Mouse (Mus musculus): ENCODE data around the gene Cnih4. TPM values are rescaled to one million over a fixed set of nuclear protein-coding genes. Genes with fewer than 3 reads are reported as not detected.

The Cnih4 gene
- polyA plus RNA-seq, 1 experiment: 119 TPM

GRCm38 (mm10) chr1:181211920-181212633 lies 67.6 kb downstream of the Cnih4 start, which contains the start of gene Wdr26:
TSS of gene Wdr26 (minus strand) at chr1:181212001.
- Histone ChIP-seq H3K27me3 (ENCODE audit: control insufficient read depth, insufficient read depth, low read length, poor library complexity, severe bottlenecking) (no peaks in the 10 kb centered on the region), H3K9ac (ENCODE audit: low read depth, poor library complexity, severe bottlenecking) (peak within 1 kb of the TSS; percentile 99), H3K9me3 (replicated peaks; ENCODE audit: control insufficient read depth, insufficient read depth, low read length, poor library complexity, severe bottlenecking) (no peaks in the 10 kb centered on the region), H3K4me1 (ENCODE audit: control insufficient read depth, insufficient read depth, low read length) (no peaks in the 10 kb centered on the region), H3K4me3 (ENCODE audit: low read depth, low read length) (peak within 1 kb of the TSS; percentile 91), H3K36me3 (ENCODE audit: control insufficient read depth, insufficient read depth, low read length, poor library complexity, severe bottlenecking) (peaks cover 6% of the 10 kb centered on the region), H3K27ac (ENCODE audit: insufficient read depth, low read length) (no peak within 1 kb of the TSS)
- TF ChIP-seq POLR2A (IDR thresholded peaks at IDR 0.05; ENCODE audit: insufficient read depth, low read length): peak; percentile 17
- TF ChIP-seq EP300 (IDR thresholded peaks at IDR 0.05; ENCODE audit: insufficient read depth, low read depth, low read length): no peak
- no peak for TF ChIP-seq CTCF (IDR thresholded peaks at IDR 0.05; ENCODE audit: low read depth, low read length)

- Histone ChIP-seq H3K9ac (ENCODE audit: low read depth, poor library complexity, severe bottlenecking) (no peak overlapping the region), H3K27me3 (ENCODE audit: control insufficient read depth, insufficient read depth, low read length, poor library complexity, severe bottlenecking) (no peaks in the 10 kb centered on the region), H3K36me3 (ENCODE audit: control insufficient read depth, insufficient read depth, low read length, poor library complexity, severe bottlenecking) (no peaks in the 10 kb centered on the region), H3K4me1 (ENCODE audit: control insufficient read depth, insufficient read depth, low read length) (no peaks in the 10 kb centered on the region), H3K4me3 (ENCODE audit: low read depth, low read length) (no peak overlapping the region), H3K27ac (ENCODE audit: insufficient read depth, low read length) (no peak overlapping the region), H3K9me3 (replicated peaks; ENCODE audit: control insufficient read depth, insufficient read depth, low read length, poor library complexity, severe bottlenecking) (no peaks in the 10 kb centered on the region)
- TF ChIP-seq CTCF (IDR thresholded peaks at IDR 0.05; ENCODE audit: low read depth, low read length): no peak
- TF ChIP-seq POLR2A (IDR thresholded peaks at IDR 0.05; ENCODE audit: insufficient read depth, low read length): no peak
- TF ChIP-seq EP300 (IDR thresholded peaks at IDR 0.05; ENCODE audit: insufficient read depth, low read depth, low read length): no peak
Measured at GRCm38 (mm10) chr1:181214296-181215035, 70.0 kb downstream of the Cnih4 start.

- H3K27me3 ChIP-seq (ENCODE audit: control insufficient read depth, insufficient read depth, low read length, poor library complexity, severe bottlenecking): no peaks in the 10 kb centered on the region
- H3K27ac ChIP-seq (ENCODE audit: insufficient read depth, low read length): no peak overlapping the region
- no peak overlapping the region for H3K9ac ChIP-seq (ENCODE audit: low read depth, poor library complexity, severe bottlenecking)
- H3K4me3 ChIP-seq (ENCODE audit: low read depth, low read length): no peak overlapping the region
- H3K9me3 ChIP-seq (replicated peaks; ENCODE audit: control insufficient read depth, insufficient read depth, low read length, poor library complexity, severe bottlenecking): no peaks in the 10 kb centered on the region
- H3K4me1 ChIP-seq (ENCODE audit: control insufficient read depth, insufficient read depth, low read length): no peaks in the 10 kb centered on the region
- H3K36me3 ChIP-seq (ENCODE audit: control insufficient read depth, insufficient read depth, low read length, poor library complexity, severe bottlenecking): no peaks in the 10 kb centered on the region
- TF ChIP-seq CTCF (IDR thresholded peaks at IDR 0.05; ENCODE audit: low read depth, low read length): no peak
- TF ChIP-seq EP300 (IDR thresholded peaks at IDR 0.05; ENCODE audit: insufficient read depth, low read depth, low read length): no peak
- no peak for TF ChIP-seq POLR2A (IDR thresholded peaks at IDR 0.05; ENCODE audit: insufficient read depth, low read length)
Measured at GRCm38 (mm10) chr1:181216315-181216714, 71.8 kb downstream of the Cnih4 start.

Other genes with a start within 250 kb of the Cnih4 start
- 97.4 and 109 TPM in 2 replicates for gene Pycr2, start 240.4 kb upstream of the Cnih4 start, polyA plus RNA-seq (2011; ENCODE audit: insufficient read depth, insufficient read length, low read depth, missing spikeins)
- gene Lefty1, start 209.7 kb upstream of the Cnih4 start, polyA plus RNA-seq (2011; ENCODE audit: insufficient read depth, insufficient read length, low read depth, missing spikeins): 53.2 and 60.3 TPM in 2 replicates
- gene Tmem63a, start 202.3 kb upstream of the Cnih4 start, polyA plus RNA-seq (2011; ENCODE audit: insufficient read depth, insufficient read length, low read depth, missing spikeins): 26.9 and 27.7 TPM in 2 replicates
- 15.1 and 16.9 TPM in 2 replicates for gene Ephx1, start 123.8 kb upstream of the Cnih4 start, polyA plus RNA-seq (2011; ENCODE audit: insufficient read depth, insufficient read length, low read depth, missing spikeins)
- gene 9130409I23Rik, start 93.5 kb upstream of the Cnih4 start, polyA plus RNA-seq (2011; ENCODE audit: insufficient read depth, insufficient read length, low read depth, missing spikeins): not detected in 2 replicates
- gene Nvl, start 489 bp upstream of the Cnih4 start, polyA plus RNA-seq (2011; ENCODE audit: insufficient read depth, insufficient read length, low read depth, missing spikeins): 96.4 and 102 TPM in 2 replicates
- 163 and 167 TPM in 2 replicates for gene Wdr26, start 67.3 kb downstream of the Cnih4 start, polyA plus RNA-seq (2011; ENCODE audit: insufficient read depth, insufficient read length, low read depth, missing spikeins)
- 0.67 and 0.75 TPM in 2 replicates for gene Cnih3, start 207.9 kb downstream of the Cnih4 start, polyA plus RNA-seq (2011; ENCODE audit: insufficient read depth, insufficient read length, low read depth, missing spikeins)

Measured in ES-Bruce4 (cell line).